Mouse (Mus musculus) spleen, adult 2 months (tissue): Measurements from ENCODE around the gene Dstn. TPM values are rescaled to one million over a fixed set of nuclear protein-coding genes. Genes with fewer than 3 reads are reported as not detected.

Experiments
- DNase-seq, 2 experiments: peaks; one replicate each; pipeline versions ENCODE4 v3.0.0 to v3.0.0-alpha.2; 2012 to 2021; ENCODE audit warnings: low spot score in 2 of 2, low read depth in 1 of 2
- H3K27ac ChIP-seq: fragments of 200-500 bp; 2 replicates; pipeline ENCODE4 v1.5.1; 2012; ENCODE audit warnings: low read length, inconsistent platforms; ENCODE audit not compliant: insufficient read depth
- H3K27me3 ChIP-seq: fragments of 200-500 bp; 2 replicates; pipeline ENCODE4 v1.6.1; 2012; ENCODE audit warnings: mild to moderate bottlenecking, moderate library complexity, low read length, inconsistent platforms; ENCODE audit not compliant: control insufficient read depth, insufficient read depth
- H3K36me3 ChIP-seq: fragments of 200-500 bp; 2 replicates; pipeline ENCODE4 v1.6.1; 2012; ENCODE audit warnings: mild to moderate bottlenecking, low read length, inconsistent platforms; ENCODE audit not compliant: control insufficient read depth, insufficient read depth
- H3K4me1 ChIP-seq: fragments of 200-500 bp; 2 replicates; pipeline ENCODE4 v1.6.1; 2011; ENCODE audit warnings: inconsistent platforms; ENCODE audit not compliant: control insufficient read depth, insufficient read depth, insufficient read length
- H3K4me3 ChIP-seq: fragments of 200-500 bp; 2 replicates; pipeline ENCODE4 v1.5.1; 2011; ENCODE audit warnings: mild to moderate bottlenecking, inconsistent platforms; ENCODE audit not compliant: insufficient read depth, insufficient read length; ENCODE audit errors: extremely low read depth
- CTCF ChIP-seq: fragments of 200-500 bp; IDR thresholded peaks from 2 replicates; pipeline ENCODE4 v1.5.1; 2011; ENCODE audit warnings: mild to moderate bottlenecking, inconsistent platforms; ENCODE audit not compliant: insufficient read depth, insufficient read length, insufficient replicate concordance; ENCODE audit errors: extremely low read depth
- POLR2A ChIP-seq: fragments of 200-500 bp; IDR thresholded peaks from 2 replicates; pipeline ENCODE4 v1.6.1; 2011; ENCODE audit warnings: low read depth, low read length, inconsistent platforms
- WGBS: fragments of 180-500 bp; shearing (Covaris S2); methylation state at CpG from one replicate; pipeline ENCODE4 v1.1.7; 2018; 5-methylcytosine and 5-hydroxymethylcytosine counted together
- polyA plus RNA-seq: library from polyadenylated mRNA; depleted of rRNA; stranded (reverse); fragments of >200 nt; gene quantifications from 2 replicates; pipeline ENCODE4 v1.2.3, GENCODE M21; 2012

The Dstn gene
- polyA plus RNA-seq, 1 experiment, result 8.8 TPM

DNA sequence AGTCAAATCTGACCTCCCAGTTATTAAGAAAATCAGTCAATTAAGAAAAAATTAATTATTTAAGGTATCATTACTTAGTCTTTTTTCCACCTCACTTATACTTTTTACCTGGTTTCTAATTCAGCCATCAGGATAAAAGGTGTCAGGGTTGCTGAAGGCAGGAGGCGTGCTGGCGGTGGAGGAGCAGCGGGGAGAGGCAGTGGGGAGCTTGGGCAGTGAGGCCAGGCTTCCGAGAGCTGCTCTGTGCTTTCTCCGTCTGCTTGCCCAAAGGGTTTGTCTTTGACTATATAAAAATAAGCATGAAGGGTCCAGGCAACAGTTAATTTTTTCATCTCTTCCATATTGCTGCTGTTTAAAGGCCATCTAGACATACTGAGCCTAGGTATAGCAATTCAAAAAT is 18.4 kb downstream of the Dstn start:
- WGBS, result 89% methylated on average over 5 of the region's 5 CpGs
- Histone ChIP-seq H3K4me1 (no peaks in the 10 kb centered on the region; the same call in 1 of the 2 replicates), H3K27ac (no peak overlapping the region), H3K36me3 (no peaks in the 10 kb centered on the region), H3K4me3 (no peak overlapping the region), H3K27me3 (no peaks in the 10 kb centered on the region)
- DNase-seq, result no peak
- TF ChIP-seq POLR2A (no peak), CTCF (no peak)

GRCm38 (mm10) chr2:143934439-143934838 is 19.3 kb downstream of the Dstn start:
- Histone ChIP-seq H3K36me3 (no peaks in the 10 kb centered on the region), H3K27ac (no peak overlapping the region), H3K4me1 (no peaks in the 10 kb centered on the region; the same call in 1 of the 2 replicates), H3K27me3 (no peaks in the 10 kb centered on the region), H3K4me3 (no peak overlapping the region)
- 79% methylated on average over 8 of the region's 8 CpGs for WGBS
- DNase-seq, result no peak
- TF ChIP-seq CTCF (no peak), POLR2A (no peak)

GRCm38 (mm10) chr2:143937861-143938260 is 22.7 kb downstream of the Dstn start:
- DNase-seq, result no peak
- Histone ChIP-seq H3K27ac (no peak overlapping the region), H3K27me3 (no peaks in the 10 kb centered on the region), H3K4me3 (no peak overlapping the region), H3K4me1 (no peaks in the 10 kb centered on the region), H3K36me3 (no peaks in the 10 kb centered on the region)
- 76% methylated on average over 2 of the region's 2 CpGs for WGBS
- no peak for TF ChIP-seq POLR2A
- no peak for TF ChIP-seq CTCF

DNA sequence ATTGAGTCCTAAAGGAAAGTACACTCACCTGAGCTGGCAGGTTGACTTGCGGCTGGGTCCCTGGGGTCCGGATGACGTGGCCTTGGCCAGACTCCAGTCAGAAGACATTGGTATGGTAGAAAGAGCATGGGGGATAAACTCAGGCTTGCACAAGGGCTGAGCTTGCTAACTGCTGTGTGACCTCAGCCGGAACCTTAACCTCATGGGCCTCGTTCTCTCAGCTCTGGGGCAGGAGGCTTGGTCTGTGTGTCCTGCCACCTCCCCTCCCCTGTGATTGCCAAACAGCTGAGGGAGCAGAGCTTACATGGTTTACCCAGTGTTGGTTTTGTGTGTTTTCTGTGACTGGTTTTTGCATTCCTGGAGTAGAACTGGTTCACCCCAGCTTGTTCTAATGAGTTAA is 25.3 kb downstream of the Dstn start:
- no peak overlapping the region for H3K4me3 ChIP-seq
- WGBS, result 90% methylated on average over 5 of the region's 5 CpGs
- H3K27ac ChIP-seq, result no peak overlapping the region
- no peaks in the 10 kb centered on the region for H3K36me3 ChIP-seq
- no peaks in the 10 kb centered on the region for H3K4me1 ChIP-seq
- TF ChIP-seq CTCF, result no peak
- no peak for TF ChIP-seq POLR2A
- no peak for DNase-seq
- no peaks in the 10 kb centered on the region for H3K27me3 ChIP-seq

GRCm38 (mm10) chr2:143944796-143945195 is 29.7 kb downstream of the Dstn start:
- TF ChIP-seq POLR2A, result no peak
- TF ChIP-seq CTCF, result no peak
- Histone ChIP-seq H3K27ac (no peak overlapping the region), H3K4me1 (no peaks in the 10 kb centered on the region), H3K36me3 (peaks cover 24% of the 10 kb centered on the region), H3K27me3 (no peaks in the 10 kb centered on the region), H3K4me3 (no peak overlapping the region)
- WGBS, result 89% methylated on average over 3 of the region's 3 CpGs
- DNase-seq, result no peak

GRCm38 (mm10) chr2:143945466-143946075 is 30.5 kb downstream of the Dstn start:
- Histone ChIP-seq H3K4me3 (no peak overlapping the region), H3K27me3 (no peaks in the 10 kb centered on the region), H3K36me3 (peaks cover 28% of the 10 kb centered on the region), H3K27ac (no peak overlapping the region), H3K4me1 (no peaks in the 10 kb centered on the region)
- DNase-seq, result peak in 1 of 2 experiments; percentile 36
- 94% methylated on average over 7 of the region's 7 CpGs for WGBS
- no peak for TF ChIP-seq POLR2A
- peak; percentile 48; the same call in 1 of the 2 replicates for TF ChIP-seq CTCF

GRCm38 (mm10) chr2:143946399-143946798 is 31.3 kb downstream of the Dstn start:
- WGBS, result 93% methylated on average over 2 of the region's 2 CpGs
- TF ChIP-seq POLR2A (no peak), CTCF (no peak)
- H3K36me3 ChIP-seq, result peaks cover 30% of the 10 kb centered on the region
- H3K4me1 ChIP-seq, result no peaks in the 10 kb centered on the region
- H3K27me3 ChIP-seq, result no peaks in the 10 kb centered on the region
- no peak overlapping the region for H3K4me3 ChIP-seq
- DNase-seq, result no peak
- H3K27ac ChIP-seq, result no peak overlapping the region
